Mouse (Mus musculus) forebrain, postnatal 0 days (tissue): ENCODE results near the gene Rora. TPM values are rescaled to one million over a fixed set of nuclear protein-coding genes. Genes with fewer than 3 reads are reported as not detected.
A peak's percentile ranks its signal among the peaks of the same experiment; 100 is the strongest.

Source experiments
- ATAC-seq: fragments of 200-750 bp; cut with Nextera tagmentation; 2 replicates; pipeline ENCODE4 v1.8.0; 2017; ENCODE audit warnings: mild to moderate bottlenecking, moderate library complexity
- DNase-seq: peaks from one replicate; pipeline ENCODE4 v3.0.0-alpha.2; 2015
- H3K27ac ChIP-seq: fragments of 300-500 bp; sonication (generic); 2 replicates; pipeline ENCODE4 v1.5.1; 2014; ENCODE audit warnings: low read depth, mild to moderate bottlenecking, antibody characterized with exemption, low read length, moderate library complexity, mixed read lengths
- H3K27me3 ChIP-seq: fragments of 300-500 bp; sonication (generic); 2 replicates; pipeline ENCODE4 v1.6.1; 2014; ENCODE audit warnings: mild to moderate bottlenecking, low read length, mixed read lengths; ENCODE audit not compliant: insufficient read depth
- H3K36me3 ChIP-seq: fragments of 300-500 bp; sonication (generic); 2 replicates; pipeline ENCODE4 v1.6.1; 2014; ENCODE audit warnings: mild to moderate bottlenecking, moderate library complexity; ENCODE audit not compliant: insufficient read depth
- H3K4me1 ChIP-seq: fragments of 300-500 bp; sonication (generic); 2 replicates; pipeline ENCODE4 v1.6.1; 2014; ENCODE audit warnings: antibody characterized with exemption; ENCODE audit not compliant: insufficient read depth
- H3K4me2 ChIP-seq: fragments of 300-500 bp; sonication (generic); 2 replicates; pipeline ENCODE4 v1.6.1; 2014; ENCODE audit warnings: low read depth, mild to moderate bottlenecking, moderate library complexity
- H3K4me3 ChIP-seq: fragments of 300-500 bp; sonication (generic); 2 replicates; pipeline ENCODE4 v1.5.1; 2014; ENCODE audit warnings: low read depth, low read length, mixed read lengths
- H3K9ac ChIP-seq: fragments of 300-500 bp; sonication (generic); 2 replicates; pipeline ENCODE4 v1.6.1; 2014; ENCODE audit warnings: mild to moderate bottlenecking
- H3K9me3 ChIP-seq: fragments of 300-500 bp; sonication (generic); 2 replicates; pipeline ENCODE4 v1.6.1; 2016; ENCODE audit warnings: low read length
- CTCF ChIP-seq: sonication (generic); IDR thresholded peaks from 2 replicates; pipeline ENCODE4 v1.5.1; 2016; ENCODE audit warnings: antibody characterized with exemption, control low read depth, low read depth
- WGBS: fragments of 180-500 bp; shearing (Covaris S2); extraction: QIAGEN DNeasy Blood & Tissue Kit; methylation state at CpG from one replicate; pipeline ENCODE4 v1.1.7; 2014; 5-methylcytosine and 5-hydroxymethylcytosine counted together
- polyA plus RNA-seq: library from polyadenylated mRNA; unstranded; fragments of >200 nt; fragmentation: Nextera tagmentation; extraction: Ambion mirVana; gene quantifications from 2 replicates; pipeline ENCODE4 v1.2.1, GENCODE M21; 2015
- total RNA-seq: library from RNA; depleted of rRNA; stranded (reverse); fragments of >200 nt; gene quantifications from 2 replicates; pipeline ENCODE4 v1.2.3, GENCODE M21; 2014

The Rora gene
- total and polyA plus RNA-seq, 2 experiments from 2014 or later, result 9.8 to 23.9 TPM

DNA sequence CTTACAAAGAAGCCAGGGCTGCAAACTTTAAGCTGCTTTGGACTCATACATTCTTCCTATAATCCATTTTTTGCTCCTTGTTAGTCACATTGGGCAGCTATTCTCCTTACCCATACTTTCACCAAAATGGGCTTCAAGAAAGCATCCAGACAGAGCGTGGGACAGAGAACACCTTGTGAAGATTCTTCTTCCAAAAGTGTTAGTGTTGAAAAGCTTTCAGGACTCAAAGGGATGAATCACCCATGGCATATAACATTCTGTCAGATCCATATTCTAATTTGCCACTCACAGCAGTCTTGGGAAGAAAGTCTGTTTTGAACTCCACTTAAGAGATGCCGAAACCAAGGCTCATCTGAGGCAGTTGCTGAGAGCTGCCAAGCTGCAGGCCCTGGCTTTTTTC is 222.2 kb downstream of the Rora start:
- DNase-seq, result no peak
- H3K4me1 ChIP-seq, result 0 out of 2 replicates have a peak, but pooled peaks cover 4% of the 10 kb centered on the region
- H3K4me2 ChIP-seq, result no peak overlapping the region
- no peak for TF ChIP-seq CTCF
- no peaks in the 10 kb centered on the region for H3K9me3 ChIP-seq
- no peak overlapping the region for H3K27ac ChIP-seq
- H3K9ac ChIP-seq, result no peak overlapping the region
- no peak for ATAC-seq
- H3K27me3 ChIP-seq, result no peaks in the 10 kb centered on the region
- WGBS, result 86% methylated on average over 2 of the region's 2 CpGs
- no peaks in the 10 kb centered on the region for H3K36me3 ChIP-seq
- no peak overlapping the region for H3K4me3 ChIP-seq

GRCm38 (mm10) chr9:68876289-68876688 is 222.7 kb downstream of the Rora start:
- no peak overlapping the region for H3K4me2 ChIP-seq
- DNase-seq, result no peak
- no peaks in the 10 kb centered on the region for H3K27me3 ChIP-seq
- H3K9me3 ChIP-seq, result no peaks in the 10 kb centered on the region
- no peak overlapping the region for H3K4me3 ChIP-seq
- H3K27ac ChIP-seq, result no peak overlapping the region
- no peak overlapping the region for H3K9ac ChIP-seq
- no peak for TF ChIP-seq CTCF
- H3K36me3 ChIP-seq, result no peaks in the 10 kb centered on the region
- ATAC-seq, result no peak
- H3K4me1 ChIP-seq, result peaks cover 9% of the 10 kb centered on the region; the same call in 1 of the 2 replicates
- 93% methylated on average over 2 of the region's 2 CpGs for WGBS

DNA sequence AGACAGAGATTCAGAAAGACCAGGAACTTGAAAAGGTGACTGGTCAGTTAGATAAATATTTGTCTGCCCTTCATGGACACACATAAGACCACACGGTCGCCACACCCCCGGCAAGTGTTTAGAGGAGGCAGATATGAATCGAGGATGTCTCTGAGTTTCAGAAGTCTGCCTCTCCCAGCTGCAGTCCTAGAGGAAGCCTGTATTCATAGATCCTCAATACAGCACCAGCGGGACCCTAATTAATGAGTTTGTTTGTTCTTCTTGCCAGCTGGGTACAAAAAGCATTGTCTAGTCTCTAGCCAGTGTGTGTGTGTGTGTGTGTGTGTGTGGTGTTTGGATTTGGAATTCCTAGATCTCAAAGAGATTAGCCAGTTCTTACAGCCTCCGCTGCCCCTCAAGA is 228.3 kb downstream of the Rora start:
- no peak overlapping the region for H3K4me2 ChIP-seq
- H3K9me3 ChIP-seq, result no peaks in the 10 kb centered on the region
- no peak overlapping the region for H3K9ac ChIP-seq
- 14% methylated on average over 6 of the region's 6 CpGs for WGBS
- H3K4me3 ChIP-seq, result no peak overlapping the region
- ATAC-seq (peak; percentile 59; the same call in 1 of the 2 replicates), DNase-seq (peak; percentile 39)
- no peaks in the 10 kb centered on the region; the same call in 1 of the 2 replicates for H3K27me3 ChIP-seq
- H3K36me3 ChIP-seq, result no peaks in the 10 kb centered on the region
- H3K27ac ChIP-seq, result no peak overlapping the region
- no peak for TF ChIP-seq CTCF
- H3K4me1 ChIP-seq, result peaks cover 14% of the 10 kb centered on the region; the same call in 1 of the 2 replicates

DNA sequence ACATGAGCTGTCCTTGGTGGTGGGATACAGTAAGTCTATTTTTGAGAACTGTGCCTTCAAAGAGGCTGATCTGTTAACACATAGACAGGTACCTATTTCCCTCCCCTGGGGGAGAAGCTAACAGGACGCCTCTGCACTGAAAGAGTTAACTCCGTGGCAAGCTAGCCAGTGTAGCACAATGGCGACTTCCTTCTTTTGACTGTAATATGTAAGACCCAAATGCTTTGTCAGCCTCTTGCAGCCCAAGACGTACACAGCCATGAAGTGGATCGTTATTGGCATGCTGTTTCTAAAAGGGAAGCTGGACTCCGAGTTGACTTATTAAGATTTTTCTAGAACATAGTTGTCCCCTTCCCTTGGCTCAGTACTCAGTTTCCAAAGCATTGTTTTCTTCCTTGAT is 229.4 kb downstream of the Rora start:
- H3K9ac ChIP-seq, result no peak overlapping the region
- no peak overlapping the region for H3K4me3 ChIP-seq
- H3K4me2 ChIP-seq, result no peak overlapping the region
- no peak overlapping the region for H3K27ac ChIP-seq
- no peaks in the 10 kb centered on the region for H3K36me3 ChIP-seq
- H3K27me3 ChIP-seq, result no peaks in the 10 kb centered on the region; the same call in 1 of the 2 replicates
- no peaks in the 10 kb centered on the region for H3K9me3 ChIP-seq
- 21% methylated on average over 6 of the region's 6 CpGs for WGBS
- DNase-seq (no peak), ATAC-seq (no peak)
- peaks cover 11% of the 10 kb centered on the region; the same call in 1 of the 2 replicates for H3K4me1 ChIP-seq
- TF ChIP-seq CTCF, result no peak

GRCm38 (mm10) chr9:68883687-68884086 is 230.1 kb downstream of the Rora start:
- no peak for TF ChIP-seq CTCF
- H3K27me3 ChIP-seq, result no peaks in the 10 kb centered on the region; the same call in 1 of the 2 replicates
- H3K4me3 ChIP-seq, result no peak overlapping the region
- H3K9me3 ChIP-seq, result no peaks in the 10 kb centered on the region
- ATAC-seq, result no peak
- no peak overlapping the region for H3K27ac ChIP-seq
- WGBS, result 96% methylated on average over 8 of the region's 8 CpGs
- H3K36me3 ChIP-seq, result no peaks in the 10 kb centered on the region
- H3K4me2 ChIP-seq, result no peak overlapping the region
- H3K9ac ChIP-seq, result no peak overlapping the region
- peaks cover 12% of the 10 kb centered on the region for H3K4me1 ChIP-seq
- DNase-seq, result no peak

DNA sequence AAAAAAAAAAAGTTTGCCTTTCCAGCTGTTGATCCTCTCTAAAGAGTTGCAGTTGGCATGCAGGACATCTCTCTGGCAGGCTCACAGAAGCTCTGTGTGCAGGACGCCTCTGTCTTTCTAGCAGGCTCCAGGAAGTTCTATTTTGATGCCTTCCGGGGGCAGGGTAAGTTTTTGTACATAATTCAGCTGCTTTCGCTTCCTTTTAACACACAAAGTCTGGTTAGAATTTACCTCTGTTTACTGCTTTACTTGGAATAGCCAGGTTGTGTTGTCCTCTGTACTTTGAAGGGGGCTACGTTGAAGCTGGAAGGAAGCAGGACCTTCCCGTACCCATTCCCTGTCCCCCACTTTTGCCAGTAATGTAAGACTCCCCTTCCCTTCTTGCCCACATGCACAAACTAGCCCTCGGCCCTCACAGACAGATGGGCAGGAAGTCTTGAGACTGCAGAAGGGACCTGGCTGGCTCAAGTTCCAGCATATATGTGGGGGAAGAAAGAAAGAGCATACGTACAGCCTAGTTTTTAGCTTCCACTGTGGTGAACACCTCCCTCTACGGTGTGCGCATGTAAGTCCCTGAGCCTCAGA is 231.0 kb downstream of the Rora start:
- peaks cover 18% of the 10 kb centered on the region for H3K4me1 ChIP-seq
- DNase-seq, result no peak
- no peak overlapping the region for H3K4me3 ChIP-seq
- no peak overlapping the region for H3K27ac ChIP-seq
- no peak for TF ChIP-seq CTCF
- ATAC-seq, result no peak
- H3K9ac ChIP-seq, result no peak overlapping the region
- no peaks in the 10 kb centered on the region; the same call in 1 of the 2 replicates for H3K27me3 ChIP-seq
- 80% methylated on average over 9 of the region's 9 CpGs for WGBS
- no peaks in the 10 kb centered on the region for H3K9me3 ChIP-seq
- H3K4me2 ChIP-seq, result no peak overlapping the region
- H3K36me3 ChIP-seq, result no peaks in the 10 kb centered on the region

DNA sequence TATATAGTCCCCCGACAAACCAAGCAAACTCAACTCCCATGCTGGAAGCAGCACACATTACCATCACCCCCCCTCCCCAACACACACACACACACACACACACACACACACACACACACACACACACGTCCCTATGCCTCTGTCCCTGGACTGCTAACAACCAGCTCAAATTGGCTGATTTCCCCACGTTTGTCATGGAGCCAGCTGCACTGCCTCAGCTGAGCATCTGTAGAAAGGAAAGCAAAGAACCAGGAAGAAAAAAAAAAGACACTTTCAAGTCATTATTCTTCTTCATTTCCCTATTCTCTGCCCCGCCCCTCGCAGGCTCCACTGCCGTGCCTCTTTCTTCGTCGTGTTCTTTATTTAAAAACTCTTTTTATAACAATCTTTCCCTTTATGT is 235.1 kb downstream of the Rora start:
- peak; percentile 82 for DNase-seq
- no peaks in the 10 kb centered on the region for H3K36me3 ChIP-seq
- no peak overlapping the region for H3K9ac ChIP-seq
- H3K4me2 ChIP-seq, result peak overlapping the region; percentile 2; the same call in 1 of the 2 replicates
- ATAC-seq, result peak; percentile 84
- peaks cover 7% of the 10 kb centered on the region for H3K4me1 ChIP-seq
- H3K4me3 ChIP-seq, result no peak overlapping the region
- H3K27me3 ChIP-seq, result no peaks in the 10 kb centered on the region
- WGBS, result 15% methylated on average over 8 of the region's 8 CpGs
- no peak for TF ChIP-seq CTCF
- H3K9me3 ChIP-seq, result no peaks in the 10 kb centered on the region
- H3K27ac ChIP-seq, result peak overlapping the region; percentile 35; the same call in 1 of the 2 replicates
